Mouse (Mus musculus): ENCODE measurements around the gene Uvrag.

DNA sequence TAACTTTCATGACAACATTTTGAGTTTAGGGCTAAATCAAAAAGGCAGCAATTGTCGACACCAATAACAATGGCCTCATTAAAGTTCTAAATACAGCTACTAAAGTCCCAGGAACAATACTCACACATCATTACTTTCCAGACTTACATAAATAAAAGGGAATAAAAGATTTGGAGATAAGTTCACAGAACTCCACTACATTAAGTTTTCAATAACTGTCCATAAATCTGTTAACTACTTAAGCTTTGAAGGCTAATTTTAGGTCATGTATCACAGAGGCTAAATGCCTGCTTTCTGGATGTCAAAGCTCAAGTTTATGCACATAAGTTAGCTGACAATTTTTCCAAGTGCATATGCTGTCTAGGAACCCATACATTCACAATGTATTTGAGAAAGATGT lies 184.3 kb downstream of the Uvrag start:
- no peak for TF ChIP-seq CTCF (IDR thresholded peaks at IDR 0.05; ENCODE audit: low read depth, low read length)
- no peak for TF ChIP-seq POLR2AphosphoS5 (IDR thresholded peaks at IDR 0.05; ENCODE audit: insufficient replicate concordance, low read depth, low read length)
- no peak for TF ChIP-seq GATA1 (IDR thresholded peaks at IDR 0.05; ENCODE audit: borderline replicate concordance, low read length)

Measured in G1E (cell line).